Mouse (Mus musculus) adrenal gland, adult 2 months (tissue): ENCODE results near the gene Kif21b. TPM values are rescaled to one million over a fixed set of nuclear protein-coding genes. Genes with fewer than 3 reads are reported as not detected.

ENCODE experiments used
- polyA plus RNA-seq: library from polyadenylated mRNA; depleted of rRNA; stranded (reverse); fragments of >200 nt; gene quantifications from 2 replicates; pipeline ENCODE4 v1.2.3, GENCODE M21; 2012; rRNA removed
- total RNA-seq, 2 experiments: library from RNA; stranded (reverse); gene quantifications; 2 replicates each; pipeline ENCODE4 v1.2.3; 2021

Gene Kif21b
- total and polyA plus RNA-seq, 3 experiments = 2.2 to 6.5 (median 5.1) TPM

Other genes with a start within 250 kb of the Kif21b start
- gene Pkp1, start 212.2 kb upstream of the Kif21b start, total RNA-seq = not detected
- 0.03 TPM in 1 of 2 replicates, not detected in the other for gene Pkp1, start 212.2 kb upstream of the Kif21b start, polyA plus RNA-seq
- gene Igfn1, start 125.0 kb upstream of the Kif21b start, total RNA-seq = under 1 TPM in 1 of 2 experiments, not detected in 1; 0.17 TPM
- 0.16 and 0.17 TPM in 2 replicates for gene Igfn1, start 125.0 kb upstream of the Kif21b start, polyA plus RNA-seq
- gene Tmem9, start 123.2 kb upstream of the Kif21b start, total RNA-seq = 10 to 100 TPM; 39.5 to 46.4 TPM
- 102 and 112 TPM in 2 replicates for gene Tmem9, start 123.2 kb upstream of the Kif21b start, polyA plus RNA-seq
- not detected for gene Ascl5, start 80.6 kb upstream of the Kif21b start, total RNA-seq
- 0.39 TPM in 1 of 2 replicates, not detected in the other for gene Ascl5, start 80.6 kb upstream of the Kif21b start, polyA plus RNA-seq
- gene Cacna1s, start 78.6 kb upstream of the Kif21b start, total RNA-seq = 1 to 10 TPM in 1 of 2 experiments, under 1 TPM in 1; 0.17 to 1.2 TPM
- gene Cacna1s, start 78.6 kb upstream of the Kif21b start, polyA plus RNA-seq = 0.15 and 0.40 TPM in 2 replicates
- not detected for gene Mroh3, start 81.4 kb downstream of the Kif21b start, total RNA-seq
- gene Mroh3, start 81.4 kb downstream of the Kif21b start, polyA plus RNA-seq = not detected in 2 replicates
- gene Inava, start 102.9 kb downstream of the Kif21b start, total RNA-seq = under 1 TPM in 1 of 2 experiments, not detected in 1; 0.24 TPM
- 0.19 and 0.33 TPM in 2 replicates for gene Inava, start 102.9 kb downstream of the Kif21b start, polyA plus RNA-seq
- not detected for gene Gpr25, start 129.5 kb downstream of the Kif21b start, total RNA-seq
- 0.36 TPM in 1 of 2 replicates, not detected in the other for gene Gpr25, start 129.5 kb downstream of the Kif21b start, polyA plus RNA-seq
- 10 to 100 TPM; 38.2 to 45.5 TPM for gene Camsap2, start 214.7 kb downstream of the Kif21b start, total RNA-seq
- 12.0 and 15.2 TPM in 2 replicates for gene Camsap2, start 214.7 kb downstream of the Kif21b start, polyA plus RNA-seq